Mouse (Mus musculus) lung, postnatal 36 days (tissue): Measurements from ENCODE around the gene Fxyd5.
A peak's percentile ranks its signal among the peaks of the same experiment; 100 is the strongest.

ENCODE experiments used
- DNase-seq: peaks from one replicate; pipeline ENCODE4 v3.0.0; 2022; ENCODE audit warnings: mixed read lengths

The Fxyd5 gene

GRCm38 (mm10) chr7:31042431-31042910, at the start of gene Fxyd5:
Gene Fxyd5, minus strand, starts transcription at chr7:31042481.
- no peak for DNase-seq

GRCm38 (mm10) chr7:31089721-31090120, 47.4 kb upstream of the Fxyd5 start:
- DNase-seq: peak; percentile 28

- DNase-seq: no peak
These were observed 45.9 kb upstream of the Fxyd5 start for GRCm38 (mm10) chr7:31088206-31088605.

- no peak for DNase-seq
These were observed 45.0 kb upstream of the Fxyd5 start for GRCm38 (mm10) chr7:31087262-31087661.

- no peak for DNase-seq
These were observed 44.0 kb upstream of the Fxyd5 start for GRCm38 (mm10) chr7:31086175-31086755.

GRCm38 (mm10) chr7:31085171-31085570, 42.9 kb upstream of the Fxyd5 start:
- DNase-seq: peak; percentile 70

GRCm38 (mm10) chr7:31084140-31084539, 41.9 kb upstream of the Fxyd5 start:
- no peak for DNase-seq

- peak; percentile 47 for DNase-seq
These were observed 40.7 kb upstream of the Fxyd5 start for GRCm38 (mm10) chr7:31082831-31083588.

GRCm38 (mm10) chr7:31082106-31082505, 39.8 kb upstream of the Fxyd5 start:
- DNase-seq: no peak

GRCm38 (mm10) chr7:31081106-31081505, 38.8 kb upstream of the Fxyd5 start:
- no peak for DNase-seq

GRCm38 (mm10) chr7:31080611-31081010, 38.3 kb upstream of the Fxyd5 start:
- DNase-seq: no peak

- DNase-seq: no peak
These were observed 37.4 kb upstream of the Fxyd5 start for GRCm38 (mm10) chr7:31079670-31080069.

GRCm38 (mm10) chr7:31077885-31078445, 35.7 kb upstream of the Fxyd5 start:
- peak; percentile 75 for DNase-seq

- DNase-seq: no peak
These were observed 35.2 kb upstream of the Fxyd5 start for GRCm38 (mm10) chr7:31077470-31077869.

GRCm38 (mm10) chr7:31076492-31076891, 34.2 kb upstream of the Fxyd5 start, which contains the start of gene Fxyd3:
Gene Fxyd3, minus strand, starts transcription at chr7:31076704.
- DNase-seq: peak; percentile 47

GRCm38 (mm10) chr7:31074713-31075069, 32.4 kb upstream of the Fxyd5 start:
- no peak for DNase-seq

GRCm38 (mm10) chr7:31074061-31074712, 31.9 kb upstream of the Fxyd5 start:
- DNase-seq: no peak

GRCm38 (mm10) chr7:31073546-31073945, 31.3 kb upstream of the Fxyd5 start:
- no peak for DNase-seq

GRCm38 (mm10) chr7:31072326-31072725, 30.0 kb upstream of the Fxyd5 start:
- no peak for DNase-seq

GRCm38 (mm10) chr7:31070324-31070723, 28.0 kb upstream of the Fxyd5 start:
- no peak for DNase-seq

- DNase-seq: no peak
These were observed 27.2 kb upstream of the Fxyd5 start for GRCm38 (mm10) chr7:31069491-31069890.

- DNase-seq: peak; percentile 49
These were observed 25.6 kb upstream of the Fxyd5 start for GRCm38 (mm10) chr7:31067836-31068235.

- no peak for DNase-seq
These were observed 20.8 kb upstream of the Fxyd5 start for GRCm38 (mm10) chr7:31063074-31063560.
